Mouse (Mus musculus) cerebellum, adult 11-12 months (tissue): ENCODE measurements around the gene Cd99l2.
A peak's percentile ranks its signal among the peaks of the same experiment; 100 is the strongest.

Experiments used
- DNase-seq: peaks from one replicate; pipeline ENCODE4 v3.0.0; 2022

Gene Cd99l2

GRCm38 (mm10) chrX:71467491-71467890 is 25.2 kb downstream of the Cd99l2 start:
- no peak for DNase-seq

- no peak for DNase-seq
Observed at GRCm38 (mm10) chrX:71465417-71465816, 27.2 kb downstream of the Cd99l2 start.

DNA sequence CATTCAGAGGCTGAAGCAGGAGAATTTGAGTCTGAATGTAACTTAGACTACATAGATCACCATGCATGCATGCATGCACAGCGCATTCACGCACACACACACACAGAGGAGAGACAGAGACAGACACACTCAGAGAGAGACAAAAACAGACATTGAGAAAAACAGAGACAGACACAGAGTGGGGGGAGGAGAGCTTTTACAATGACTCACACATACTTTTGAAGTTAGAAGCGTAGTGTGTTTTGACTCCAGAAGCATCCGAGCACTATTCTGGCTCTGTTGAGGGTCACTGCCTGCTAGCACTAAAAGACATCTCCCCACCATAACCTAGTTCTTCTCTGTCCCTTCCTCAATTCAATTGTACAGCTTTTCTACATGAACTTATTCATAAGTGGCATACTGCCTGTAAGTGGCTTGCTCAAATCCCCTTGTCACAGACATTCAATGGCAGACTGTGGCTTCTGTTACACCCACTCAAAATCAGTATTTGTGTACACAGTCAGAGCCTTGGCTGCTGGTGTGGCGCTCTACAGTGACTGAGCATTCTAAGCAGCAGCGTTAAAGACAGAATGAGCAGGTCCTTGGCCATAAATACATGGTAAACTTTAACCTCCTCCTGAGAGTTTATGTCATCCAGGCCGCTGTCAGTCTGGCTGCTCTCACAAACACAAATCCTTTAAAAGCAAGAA is 28.4 kb downstream of the Cd99l2 start:
- no peak for DNase-seq

GRCm38 (mm10) chrX:71456078-71456737 is 36.4 kb downstream of the Cd99l2 start:
- no peak for DNase-seq

GRCm38 (mm10) chrX:71442916-71443315 is 49.7 kb downstream of the Cd99l2 start:
- no peak for DNase-seq

- DNase-seq, result no peak
Observed at GRCm38 (mm10) chrX:71439473-71439872, 53.2 kb downstream of the Cd99l2 start.

DNA sequence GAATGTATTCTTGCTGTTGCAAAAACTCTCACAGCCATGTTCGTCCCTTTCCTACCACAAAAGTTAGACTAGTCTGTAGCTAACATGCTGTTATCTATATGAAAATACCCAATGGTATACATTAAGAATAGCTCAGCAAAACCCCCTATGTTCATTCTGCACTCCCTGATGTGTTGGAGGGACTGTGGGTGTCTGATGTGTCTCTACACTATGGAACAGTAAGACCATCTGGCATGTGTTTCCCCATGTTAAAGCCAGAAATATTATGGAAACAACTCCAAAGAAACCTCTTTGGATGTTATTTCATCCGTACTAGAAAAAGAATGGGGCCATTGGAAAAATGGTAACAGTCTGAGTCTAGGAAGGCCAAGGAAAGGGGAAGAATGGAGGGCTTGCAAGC is 57.1 kb downstream of the Cd99l2 start:
- DNase-seq, result no peak

- no peak for DNase-seq
Observed at GRCm38 (mm10) chrX:71434860-71435259, 57.8 kb downstream of the Cd99l2 start.

- DNase-seq, result no peak
Observed at GRCm38 (mm10) chrX:71434448-71434847, 58.2 kb downstream of the Cd99l2 start.

DNA sequence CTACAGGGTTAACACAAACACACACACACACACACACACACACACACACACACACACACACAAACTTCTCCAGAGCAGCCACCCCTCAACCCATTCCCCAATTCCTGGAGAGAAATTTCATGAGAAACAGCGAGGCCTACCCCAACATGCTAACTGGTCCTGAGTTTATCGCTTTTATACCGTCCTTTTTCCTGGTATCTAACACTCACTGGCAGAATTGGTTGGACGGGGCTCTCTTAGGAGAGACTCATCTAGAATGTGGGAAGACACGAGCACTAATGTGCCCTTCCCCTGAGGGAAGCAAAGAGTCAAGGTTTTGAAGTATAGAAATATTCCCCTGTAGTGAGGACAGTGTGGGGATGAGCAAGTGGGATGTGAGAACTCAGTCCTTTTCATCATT is 61.7 kb downstream of the Cd99l2 start:
- DNase-seq, result no peak

DNA sequence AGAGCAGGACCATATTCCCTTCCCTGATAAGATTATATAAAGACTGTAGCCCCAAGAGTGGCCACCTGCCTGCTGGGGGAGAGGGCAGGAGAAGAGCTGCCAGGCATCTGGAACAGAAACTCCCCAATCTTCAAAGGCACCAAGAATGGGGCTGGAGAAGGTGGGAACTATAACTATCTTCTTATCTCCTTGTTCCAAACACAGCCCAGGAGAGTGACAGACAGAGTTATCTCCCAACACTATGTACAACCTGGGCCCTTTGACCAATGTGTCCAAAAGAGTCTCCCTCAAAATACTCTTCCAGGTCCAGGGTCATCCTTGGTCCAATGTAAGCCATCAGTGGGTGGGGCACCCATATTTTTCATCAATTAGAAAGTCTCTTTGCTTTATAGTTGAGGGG is 65.2 kb downstream of the Cd99l2 start:
- no peak for DNase-seq

DNA sequence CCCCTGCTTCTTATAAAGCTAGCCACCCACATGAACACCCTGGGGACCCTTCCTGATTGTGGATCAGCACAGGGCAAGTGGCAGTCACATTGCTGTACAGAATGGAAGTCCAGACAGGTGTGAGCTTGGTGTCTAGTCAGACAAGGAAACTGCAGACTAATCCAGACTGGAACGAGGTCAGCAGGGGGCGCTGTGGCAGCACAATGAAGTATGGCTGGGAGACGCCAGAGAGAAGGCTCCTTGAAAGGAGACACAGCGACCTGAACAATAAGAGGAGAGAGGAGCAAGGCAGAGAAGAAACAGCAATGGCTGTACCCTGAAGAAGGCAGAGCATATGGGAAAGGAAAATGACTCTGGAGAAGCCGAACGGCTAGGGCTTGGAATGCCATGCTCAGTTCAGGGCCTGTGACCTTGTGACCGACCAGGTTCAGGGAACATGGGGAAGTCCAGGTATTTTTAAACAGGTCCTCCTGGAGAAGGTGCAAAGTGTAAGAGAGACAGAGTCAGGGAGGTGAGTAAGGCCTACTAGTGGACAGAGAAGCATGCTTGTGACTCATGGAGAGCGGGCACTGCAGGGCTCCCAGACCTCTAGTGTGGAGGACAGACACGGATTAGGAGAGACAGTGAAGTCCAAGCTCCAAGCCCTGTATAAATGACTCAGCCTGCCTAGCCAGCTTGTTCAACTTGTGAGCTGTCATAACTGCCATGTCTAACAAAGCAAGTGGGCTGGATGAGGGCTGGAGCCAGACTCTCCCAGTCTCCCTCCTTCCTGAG is 66.7 kb downstream of the Cd99l2 start:
- peak; percentile 54 for DNase-seq

GRCm38 (mm10) chrX:71424852-71425251 is 67.8 kb downstream of the Cd99l2 start:
- no peak for DNase-seq

DNA sequence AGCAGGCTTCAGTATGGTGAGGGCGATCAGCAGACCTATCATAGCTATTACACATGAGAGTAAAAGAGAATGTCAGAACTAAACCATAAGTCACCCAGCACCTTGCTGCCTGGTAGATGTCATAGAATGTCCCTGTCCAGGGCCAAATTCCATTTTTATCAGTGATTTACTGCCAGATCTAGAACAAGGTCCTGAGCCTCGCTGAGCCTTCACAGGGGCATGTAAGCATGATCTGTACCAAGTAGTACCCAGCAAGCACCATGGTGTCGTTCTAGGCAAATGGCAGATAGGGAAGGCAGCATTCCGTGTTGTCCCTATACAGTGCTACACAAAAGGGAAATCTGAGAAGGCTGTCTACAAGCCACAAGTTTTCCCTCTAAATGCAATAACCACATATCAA is 79.0 kb downstream of the Cd99l2 start:
- DNase-seq, result no peak

DNA sequence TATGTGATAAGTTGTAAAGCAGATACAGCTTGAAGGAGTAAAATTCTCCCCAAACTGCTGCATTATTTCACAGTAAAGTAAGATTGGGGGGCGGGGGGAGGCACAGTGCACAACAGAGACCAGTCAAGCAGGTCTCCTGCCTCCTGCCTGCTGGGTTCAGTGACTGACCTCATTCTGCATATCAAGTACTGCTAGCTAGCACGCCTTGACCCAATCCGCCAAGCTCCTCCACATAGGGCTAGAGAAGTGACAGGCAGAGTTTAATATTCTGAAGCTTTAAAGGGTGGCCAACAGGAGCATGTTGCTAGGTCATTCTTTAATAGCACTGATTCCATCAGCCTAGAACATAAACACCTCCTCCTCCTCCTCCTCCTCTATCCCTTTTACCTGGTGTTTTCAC is 79.9 kb downstream of the Cd99l2 start:
- DNase-seq, result no peak

DNA sequence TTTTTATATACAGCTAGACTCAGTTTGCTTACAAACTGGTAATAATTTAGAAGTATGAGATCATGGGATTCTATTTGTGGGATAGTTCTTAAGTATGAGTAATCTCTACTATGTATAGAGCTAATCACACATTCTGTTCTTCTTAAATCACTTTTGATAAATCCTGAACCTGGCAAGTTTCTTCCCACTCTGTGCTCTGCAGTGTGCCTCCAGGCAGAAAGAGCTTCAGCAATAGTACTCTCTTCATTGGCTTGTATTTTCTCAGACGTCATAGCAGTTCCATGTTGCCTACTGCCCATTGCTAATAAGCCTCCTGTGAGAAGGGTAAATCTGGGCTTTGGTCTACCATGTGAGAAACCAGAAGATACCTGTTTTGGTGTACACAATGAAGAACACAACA is 84.3 kb downstream of the Cd99l2 start:
- DNase-seq, result no peak

- no peak for DNase-seq
Observed at GRCm38 (mm10) chrX:71406290-71406689, 86.4 kb downstream of the Cd99l2 start.

DNA sequence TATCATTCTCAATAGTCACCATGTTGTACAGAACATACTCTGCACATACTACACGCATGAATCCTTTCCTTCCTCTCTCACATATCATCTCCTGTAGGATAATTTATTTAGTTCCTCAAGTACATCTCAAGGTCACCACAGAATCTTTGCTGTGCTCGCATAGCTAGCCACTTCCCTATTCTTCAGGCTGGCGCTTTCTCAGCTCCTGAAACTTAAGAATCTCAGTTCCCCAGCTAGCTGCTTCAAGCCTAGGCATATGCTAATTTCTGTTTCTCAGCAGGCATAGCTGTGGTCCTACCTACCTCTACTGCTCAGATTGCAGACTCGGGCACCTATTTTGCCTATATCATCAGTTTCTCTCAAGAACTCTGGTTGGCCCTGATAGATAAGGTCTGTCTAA is 96.3 kb downstream of the Cd99l2 start:
- no peak for DNase-seq

DNA sequence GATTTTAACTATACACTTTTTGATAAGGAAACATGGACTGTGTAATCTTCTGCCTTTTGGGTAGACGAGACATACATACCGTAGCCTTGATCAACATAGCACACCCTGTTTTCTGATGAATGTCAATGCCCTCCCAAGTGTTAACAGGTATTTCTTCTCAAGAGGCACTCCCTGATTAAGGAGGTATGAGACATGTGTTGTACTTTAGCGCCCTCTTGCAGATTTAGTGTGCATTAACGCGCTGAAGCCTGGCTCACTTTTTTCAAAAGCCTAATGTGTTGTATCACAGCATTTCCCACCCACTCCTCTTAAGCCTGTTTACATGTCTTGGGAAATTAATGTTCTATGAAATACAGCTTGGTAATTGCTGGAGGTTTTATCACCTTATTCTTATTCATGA is 111.1 kb downstream of the Cd99l2 start:
- DNase-seq, result peak; percentile 19

DNA sequence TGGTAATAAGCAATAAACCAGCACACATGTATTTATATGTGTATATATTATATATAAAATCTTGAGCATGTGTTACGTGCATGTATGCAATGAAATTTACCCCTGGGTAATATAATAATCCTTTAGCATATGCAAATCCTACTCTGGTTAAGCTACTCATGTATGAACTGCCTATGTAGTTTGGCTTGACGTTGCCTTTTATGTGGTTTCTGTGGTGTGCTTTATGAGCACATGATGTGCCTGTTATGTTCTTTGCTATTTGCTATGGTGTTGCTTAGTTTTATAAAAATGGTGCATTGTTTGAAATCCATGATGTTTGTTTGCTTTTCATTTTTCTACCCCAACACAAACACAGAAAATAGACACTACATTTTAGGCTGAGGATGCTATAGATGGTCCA is 114.2 kb downstream of the Cd99l2 start:
- DNase-seq, result no peak

- DNase-seq, result no peak
Observed at GRCm38 (mm10) chrX:71376781-71377180, 115.9 kb downstream of the Cd99l2 start.
